ENCODE assay signal across 9 mouse cellular contexts in the genomic region with DNA sequence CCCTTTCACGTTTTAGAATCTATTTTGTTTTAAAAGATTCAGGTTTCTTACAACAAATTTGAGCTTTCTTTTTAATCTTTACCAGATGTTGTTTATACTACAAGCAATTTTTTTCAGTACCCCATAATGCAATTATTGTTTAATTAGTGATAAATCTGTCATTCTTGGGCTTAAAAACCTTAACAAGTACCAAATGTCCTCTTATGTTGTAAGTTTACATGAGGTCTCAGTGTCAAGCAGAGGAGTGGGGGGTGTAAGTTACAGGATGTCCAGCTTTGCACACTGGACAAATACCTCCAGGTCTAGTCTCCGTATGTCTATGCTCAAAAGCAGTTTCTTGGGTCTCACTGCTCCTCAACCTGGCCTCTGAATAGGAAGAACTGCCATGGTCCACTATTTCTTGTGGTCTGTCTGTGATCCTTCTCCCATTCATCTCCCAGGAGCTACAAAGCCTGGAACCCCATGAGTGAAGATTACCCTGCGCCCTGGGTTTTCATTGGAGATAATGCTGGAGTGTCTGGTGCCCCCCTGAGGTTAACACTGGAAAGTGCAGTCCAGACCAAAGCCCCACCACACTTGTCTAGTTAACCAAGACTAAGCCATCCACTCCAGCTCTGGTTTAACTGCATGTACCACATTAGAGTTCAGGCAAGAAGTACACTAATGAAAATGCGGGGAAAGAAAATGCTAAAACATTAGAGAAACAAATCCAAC.
DNase-seq lines count a peak whose midpoint lies in the region; ATAC-seq lines count a peak whose summit lies in the region.
"Had no signal": no experiment of that assay in that cellular context is flagged by ENCODE, and none has a peak within 500 bp of the region (broad histone marks: within the 10 kb centered on the region; RNA-seq: fewer than 3 reads in every experiment).

No protein-coding gene starts in this region.

- ATAC-seq in midbrain, embryonic 16.5 days, result no peak
- no peak for ATAC-seq in embryonic facial prominence, embryonic 12.5 days (ENCODE audit: insufficient number of reproducible peaks, insufficient read depth, low FRiP score, low TSS enrichment)

- H3K4me2 ChIP-seq in midbrain, embryonic 16.5 days (ENCODE audit: low read length), result no peak overlapping the region
- no peak overlapping the region for H3K4me2 ChIP-seq in embryonic facial prominence, embryonic 12.5 days (replicated peaks)
- H3K4me2 ChIP-seq: hindbrain, embryonic 15.5 days had no signal

- no peaks in the 10 kb centered on the region for H3K9me3 ChIP-seq in midbrain, embryonic 10.5 days (replicated peaks)
- no peaks in the 10 kb centered on the region for H3K9me3 ChIP-seq in midbrain, embryonic 16.5 days (replicated peaks; ENCODE audit: control insufficient read depth, low read length, poor library complexity, severe bottlenecking)
- no peaks in the 10 kb centered on the region for H3K9me3 ChIP-seq in embryonic facial prominence, embryonic 12.5 days
- H3K9me3 ChIP-seq: hindbrain, embryonic 15.5 days had no signal

- peaks cover 33% of the 10 kb centered on the region for H3K4me1 ChIP-seq in midbrain, embryonic 10.5 days
- peaks cover 6% of the 10 kb centered on the region for H3K4me1 ChIP-seq in midbrain, embryonic 16.5 days (ENCODE audit: control insufficient read depth, insufficient read depth, low read length)
- H3K4me1 ChIP-seq in embryonic facial prominence, embryonic 12.5 days, result peaks cover 27% of the 10 kb centered on the region

- H3K9ac ChIP-seq in midbrain, embryonic 16.5 days (ENCODE audit: low read depth, low read length), result no peak overlapping the region
- no peak overlapping the region for H3K9ac ChIP-seq in embryonic facial prominence, embryonic 12.5 days
- H3K9ac ChIP-seq: hindbrain, embryonic 15.5 days had no signal

- peaks cover 29% of the 10 kb centered on the region for H3K27me3 ChIP-seq in midbrain, embryonic 10.5 days (ENCODE audit: low read depth, poor library complexity, severe bottlenecking)
- no peaks in the 10 kb centered on the region for H3K27me3 ChIP-seq in midbrain, embryonic 16.5 days (ENCODE audit: control insufficient read depth, insufficient read depth, low read depth, low read length)
- no peaks in the 10 kb centered on the region for H3K27me3 ChIP-seq in embryonic facial prominence, embryonic 12.5 days
- H3K27me3 ChIP-seq: hindbrain, embryonic 15.5 days had no signal

- 60% methylated on average over 4 of the region's 4 CpGs for WGBS in midbrain, embryonic 10.5 days
- WGBS in midbrain, embryonic 16.5 days, result 69% methylated on average over 4 of the region's 4 CpGs
- 46% methylated on average over 4 of the region's 4 CpGs for WGBS in embryonic facial prominence, embryonic 12.5 days

- no peak overlapping the region for H3K4me3 ChIP-seq in midbrain, embryonic 10.5 days
- H3K4me3 ChIP-seq in midbrain, embryonic 16.5 days (ENCODE audit: low read depth, low read length), result no peak overlapping the region
- no peak overlapping the region for H3K4me3 ChIP-seq in embryonic facial prominence, embryonic 12.5 days
- H3K4me3 ChIP-seq: hindbrain, embryonic 15.5 days had no signal

- DNase-seq in adrenal gland, postnatal 14 days, result peak; percentile 61
- no peak for DNase-seq in adrenal gland, postnatal 4 days (ENCODE audit: low spot score in 2 of 2)
- peak; percentile 44 for DNase-seq in midbrain, embryonic 10.5 days (ENCODE audit: low spot score)
- peak; percentile 51 for DNase-seq in kidney, postnatal 14 days
- peak; percentile 71 for DNase-seq in retina, embryonic 14.5 days (ENCODE audit: low spot score)
- DNase-seq in yolk sac, embryonic 10.5 days (ENCODE audit: low spot score), result no peak

- no peak overlapping the region; the same call in 1 of the 2 replicates for H3K27ac ChIP-seq in midbrain, embryonic 10.5 days (replicated peaks)
- no peak overlapping the region for H3K27ac ChIP-seq in midbrain, embryonic 16.5 days (ENCODE audit: low read length)
- H3K27ac ChIP-seq in embryonic facial prominence, embryonic 12.5 days, result peak overlapping the region; percentile 70; the same call in 1 of the 2 replicates
- H3K27ac ChIP-seq: hindbrain, embryonic 15.5 days had no signal

- H3K36me3 ChIP-seq in midbrain, embryonic 10.5 days, result 0 out of 2 replicates have a peak, but pooled peaks cover 4% of the 10 kb centered on the region
- no peaks in the 10 kb centered on the region for H3K36me3 ChIP-seq in midbrain, embryonic 16.5 days (ENCODE audit: control insufficient read depth, insufficient read depth, low read length)
- H3K36me3 ChIP-seq in embryonic facial prominence, embryonic 12.5 days, result no peaks in the 10 kb centered on the region
- H3K36me3 ChIP-seq: hindbrain, embryonic 15.5 days had no signal

Comparison
In these comparisons a context has a peak if more than half of its experiments do, and no peak if none do; other contexts are left out.
1. DNase-seq: peak in adrenal gland, postnatal 14 days (single experiment), midbrain, embryonic 10.5 days (single experiment), kidney, postnatal 14 days (single experiment) and retina, embryonic 14.5 days (single experiment); none in adrenal gland, postnatal 4 days (0 of 2) and yolk sac, embryonic 10.5 days (single experiment).